ENCODE assay signal across 16 mouse cellular contexts in genomic region chr8:122616181-122616905, GRCm38 (mm10). TPM values are rescaled to one million over a fixed set of nuclear protein-coding genes. Genes with fewer than 3 reads are reported as not detected.
DNase-seq lines count a peak whose midpoint lies in the region; ATAC-seq lines count a peak whose summit lies in the region.
"Had no signal": no experiment of that assay in that cellular context is flagged by ENCODE, and none has a peak within 500 bp of the region (broad histone marks: within the 10 kb centered on the region; RNA-seq: fewer than 3 reads in every experiment).

No protein-coding gene starts in this region.

- ATAC-seq in embryonic facial prominence, embryonic 11.5 days (replicated peaks; ENCODE audit: insufficient number of reproducible peaks, low FRiP score, low TSS enrichment, low read depth) = no peak
- ATAC-seq in limb, embryonic 13.5 days (ENCODE audit: low FRiP score, low read depth) = 0 out of 2 replicates have a peak, but pooled peaks have one; percentile 4
- no peak for ATAC-seq in neural tube, embryonic 13.5 days (ENCODE audit: low read depth)
- ATAC-seq in hindbrain, embryonic 16.5 days = no peak

- no peak overlapping the region for H3K9ac ChIP-seq in embryonic facial prominence, embryonic 11.5 days (replicated peaks; ENCODE audit: low read length)
- H3K9ac ChIP-seq in limb, embryonic 13.5 days = no peak overlapping the region; the same call in 1 of the 2 replicates
- H3K9ac ChIP-seq in neural tube, embryonic 13.5 days = 0 out of 2 replicates have a peak overlapping the region, but pooled peaks have one; percentile 23
- H3K9ac ChIP-seq in hindbrain, embryonic 16.5 days (ENCODE audit: low read depth, low read length) = no peak overlapping the region
- H3K9ac ChIP-seq: forebrain, embryonic 12.5 days; hindbrain, embryonic 12.5 days; kidney, embryonic 15.5 days had no signal

- no peaks in the 10 kb centered on the region for H3K9me3 ChIP-seq in embryonic facial prominence, embryonic 11.5 days (replicated peaks; ENCODE audit: control insufficient read depth, low read length)
- H3K9me3 ChIP-seq in embryonic facial prominence, embryonic 10.5 days = no peaks in the 10 kb centered on the region
- no peaks in the 10 kb centered on the region for H3K9me3 ChIP-seq in limb, embryonic 13.5 days
- no peaks in the 10 kb centered on the region for H3K9me3 ChIP-seq in neural tube, embryonic 13.5 days
- H3K9me3 ChIP-seq in hindbrain, embryonic 16.5 days (ENCODE audit: control insufficient read depth, low read length) = no peaks in the 10 kb centered on the region
- H3K9me3 ChIP-seq: forebrain, embryonic 12.5 days; hindbrain, embryonic 12.5 days; kidney, embryonic 15.5 days had no signal

- H3K27ac ChIP-seq in embryonic facial prominence, embryonic 11.5 days (replicated peaks; ENCODE audit: low read depth, low read length) = 0 out of 2 replicates have a peak overlapping the region, but pooled peaks have one; percentile 35
- H3K27ac ChIP-seq in embryonic facial prominence, embryonic 10.5 days (replicated peaks) = no peak overlapping the region; the same call in 1 of the 2 replicates
- peak overlapping the region; percentile 61 for H3K27ac ChIP-seq in limb, embryonic 13.5 days
- H3K27ac ChIP-seq in neural tube, embryonic 13.5 days (replicated peaks) = no peak overlapping the region
- no peak overlapping the region for H3K27ac ChIP-seq in hindbrain, embryonic 16.5 days (ENCODE audit: low read depth, low read length)
- H3K27ac ChIP-seq: forebrain, embryonic 12.5 days; hindbrain, embryonic 12.5 days; kidney, embryonic 15.5 days had no signal

- H3K4me2 ChIP-seq in embryonic facial prominence, embryonic 11.5 days (ENCODE audit: low read depth, low read length) = no peak overlapping the region
- H3K4me2 ChIP-seq in limb, embryonic 13.5 days (replicated peaks) = peak overlapping the region; percentile 3; the same call in 1 of the 2 replicates
- no peak overlapping the region for H3K4me2 ChIP-seq in neural tube, embryonic 13.5 days
- H3K4me2 ChIP-seq in hindbrain, embryonic 16.5 days (ENCODE audit: low read length) = no peak overlapping the region
- H3K4me2 ChIP-seq: forebrain, embryonic 12.5 days; hindbrain, embryonic 12.5 days; kidney, embryonic 15.5 days had no signal

- 68% methylated on average over 9 of the region's 9 CpGs for WGBS in embryonic facial prominence, embryonic 11.5 days
- WGBS in embryonic facial prominence, embryonic 10.5 days = 79% methylated on average over 9 of the region's 9 CpGs
- 56% methylated on average over 9 of the region's 9 CpGs for WGBS in limb, embryonic 13.5 days
- WGBS in neural tube, embryonic 13.5 days = 76% methylated on average over 9 of the region's 9 CpGs
- WGBS in hindbrain, embryonic 16.5 days = 74% methylated on average over 9 of the region's 9 CpGs

- H3K4me3 ChIP-seq in embryonic facial prominence, embryonic 11.5 days (ENCODE audit: low read depth, low read length) = no peak overlapping the region
- H3K4me3 ChIP-seq in embryonic facial prominence, embryonic 10.5 days = no peak overlapping the region
- H3K4me3 ChIP-seq in limb, embryonic 13.5 days = no peak overlapping the region
- no peak overlapping the region for H3K4me3 ChIP-seq in neural tube, embryonic 13.5 days
- H3K4me3 ChIP-seq in hindbrain, embryonic 16.5 days (ENCODE audit: low read length) = no peak overlapping the region
- H3K4me3 ChIP-seq: forebrain, embryonic 12.5 days; hindbrain, embryonic 12.5 days; kidney, embryonic 15.5 days; myocyte had no signal

- no peaks in the 10 kb centered on the region for H3K36me3 ChIP-seq in embryonic facial prominence, embryonic 11.5 days (replicated peaks; ENCODE audit: control insufficient read depth, insufficient read depth, low read depth, low read length)
- H3K36me3 ChIP-seq in embryonic facial prominence, embryonic 10.5 days (replicated peaks) = peaks cover 17% of the 10 kb centered on the region
- peaks cover 17% of the 10 kb centered on the region for H3K36me3 ChIP-seq in limb, embryonic 13.5 days
- H3K36me3 ChIP-seq in neural tube, embryonic 13.5 days = peaks cover 6% of the 10 kb centered on the region; the same call in 1 of the 2 replicates
- 0 out of 2 replicates have a peak, but pooled peaks cover 2% of the 10 kb centered on the region for H3K36me3 ChIP-seq in hindbrain, embryonic 16.5 days (ENCODE audit: control insufficient read depth, insufficient read depth, low read length)

- no peaks in the 10 kb centered on the region for H3K27me3 ChIP-seq in embryonic facial prominence, embryonic 11.5 days (ENCODE audit: control insufficient read depth, insufficient read depth, low read length)
- H3K27me3 ChIP-seq in embryonic facial prominence, embryonic 10.5 days (replicated peaks; ENCODE audit: low read depth, poor library complexity, severe bottlenecking) = 0 out of 2 replicates have a peak, but pooled peaks cover under 1% of the 10 kb centered on the region
- no peaks in the 10 kb centered on the region for H3K27me3 ChIP-seq in limb, embryonic 13.5 days
- H3K27me3 ChIP-seq in neural tube, embryonic 13.5 days = no peaks in the 10 kb centered on the region
- H3K27me3 ChIP-seq in hindbrain, embryonic 16.5 days (replicated peaks; ENCODE audit: control insufficient read depth, insufficient read depth, low read length) = no peaks in the 10 kb centered on the region
- H3K27me3 ChIP-seq: forebrain, embryonic 12.5 days; hindbrain, embryonic 12.5 days; kidney, embryonic 15.5 days had no signal

- peaks cover 3% of the 10 kb centered on the region; the same call in 1 of the 2 replicates for H3K4me1 ChIP-seq in embryonic facial prominence, embryonic 11.5 days (ENCODE audit: control insufficient read depth, insufficient read depth, low read length)
- H3K4me1 ChIP-seq in embryonic facial prominence, embryonic 10.5 days = peaks cover 58% of the 10 kb centered on the region
- H3K4me1 ChIP-seq in limb, embryonic 13.5 days = peaks cover 53% of the 10 kb centered on the region
- H3K4me1 ChIP-seq in neural tube, embryonic 13.5 days (replicated peaks) = peaks cover 36% of the 10 kb centered on the region
- peaks cover 12% of the 10 kb centered on the region for H3K4me1 ChIP-seq in hindbrain, embryonic 16.5 days (ENCODE audit: control insufficient read depth, insufficient read depth, low read depth, low read length)

- DNase-seq in embryonic facial prominence, embryonic 11.5 days (ENCODE audit: low spot score) = no peak
- DNase-seq in embryonic facial prominence, embryonic 10.5 days (ENCODE audit: low spot score) = no peak
- DNase-seq in kidney, postnatal 4 days = peak; percentile 46 to 58
- DNase-seq in kidney, postnatal 10 days = no peak
- DNase-seq in right cerebral cortex, postnatal 36 days (ENCODE audit: low spot score in 2 of 2) = no peak
- DNase-seq: adrenal gland, postnatal 36 days; cerebellum, adult 11 months had no signal

RNA-seq across cellular contexts. Expression of gene Trappc2l, which starts 4.9 kb away (rescaled TPM):
- 38.1 and 43.6 TPM in 2 replicates for polyA plus RNA-seq in embryonic facial prominence, embryonic 11.5 days (2014; fragmentation: Nextera tagmentation; extraction: Ambion mirVana)
- 49.6 and 54.9 TPM in 2 replicates for polyA plus RNA-seq in embryonic facial prominence, embryonic 10.5 days (2016; fragmentation: Nextera tagmentation; extraction: Ambion mirVana)
- 49.6 and 55.6 TPM in 2 replicates for polyA plus RNA-seq in limb, embryonic 13.5 days (2015; fragmentation: Nextera tagmentation; extraction: Ambion mirVana)
- polyA plus RNA-seq in neural tube, embryonic 13.5 days (2015; fragmentation: Nextera tagmentation; extraction: Ambion mirVana) = 84.7 and 101 TPM in 2 replicates
- 109 and 110 TPM in 2 replicates for polyA plus RNA-seq in hindbrain, embryonic 16.5 days (2015; fragmentation: Nextera tagmentation; extraction: Ambion mirVana)

RNA-seq across cellular contexts. Expression of gene Galns, which starts 5.1 kb away (rescaled TPM):
- 4.3 and 6.6 TPM in 2 replicates for polyA plus RNA-seq in embryonic facial prominence, embryonic 11.5 days (2014; fragmentation: Nextera tagmentation; extraction: Ambion mirVana)
- polyA plus RNA-seq in embryonic facial prominence, embryonic 10.5 days (2016; fragmentation: Nextera tagmentation; extraction: Ambion mirVana) = 4.6 and 5.2 TPM in 2 replicates
- polyA plus RNA-seq in limb, embryonic 13.5 days (2015; fragmentation: Nextera tagmentation; extraction: Ambion mirVana) = 9.0 and 9.7 TPM in 2 replicates
- polyA plus RNA-seq in neural tube, embryonic 13.5 days (2015; fragmentation: Nextera tagmentation; extraction: Ambion mirVana) = 5.5 and 6.5 TPM in 2 replicates
- polyA plus RNA-seq in hindbrain, embryonic 16.5 days (2015; fragmentation: Nextera tagmentation; extraction: Ambion mirVana) = 8.7 TPM in 2 replicates

RNA-seq across cellular contexts. Expression of gene Pabpn1l, which starts 6.2 kb away (rescaled TPM):
- polyA plus RNA-seq in embryonic facial prominence, embryonic 11.5 days (2014; fragmentation: Nextera tagmentation; extraction: Ambion mirVana) = not detected in 2 replicates
- polyA plus RNA-seq in embryonic facial prominence, embryonic 10.5 days (2016; fragmentation: Nextera tagmentation; extraction: Ambion mirVana) = 0.30 TPM in 1 of 2 replicates, not detected in the other
- polyA plus RNA-seq in limb, embryonic 13.5 days (2015; fragmentation: Nextera tagmentation; extraction: Ambion mirVana) = not detected in 2 replicates
- polyA plus RNA-seq in neural tube, embryonic 13.5 days (2015; fragmentation: Nextera tagmentation; extraction: Ambion mirVana) = not detected in 2 replicates
- not detected in 2 replicates for polyA plus RNA-seq in hindbrain, embryonic 16.5 days (2015; fragmentation: Nextera tagmentation; extraction: Ambion mirVana)
- polyA plus RNA-seq: forebrain, embryonic 12.5 days; gonadal fat pad, adult 2 months; hindbrain, embryonic 12.5 days; liver, adult 2 months had no signal

RNA-seq across cellular contexts. Expression of gene Aprt, which starts 39.6 kb away (rescaled TPM):
- 246 and 268 TPM in 2 replicates for polyA plus RNA-seq in embryonic facial prominence, embryonic 11.5 days (2014; fragmentation: Nextera tagmentation; extraction: Ambion mirVana)
- polyA plus RNA-seq in embryonic facial prominence, embryonic 10.5 days (2016; fragmentation: Nextera tagmentation; extraction: Ambion mirVana) = 296 and 300 TPM in 2 replicates
- 335 and 351 TPM in 2 replicates for polyA plus RNA-seq in limb, embryonic 13.5 days (2015; fragmentation: Nextera tagmentation; extraction: Ambion mirVana)
- polyA plus RNA-seq in neural tube, embryonic 13.5 days (2015; fragmentation: Nextera tagmentation; extraction: Ambion mirVana) = 133 and 161 TPM in 2 replicates
- 202 and 203 TPM in 2 replicates for polyA plus RNA-seq in hindbrain, embryonic 16.5 days (2015; fragmentation: Nextera tagmentation; extraction: Ambion mirVana)

RNA-seq across cellular contexts. Expression of gene Cdt1, which starts 48.5 kb away (rescaled TPM):
- 31.6 and 32.1 TPM in 2 replicates for polyA plus RNA-seq in embryonic facial prominence, embryonic 11.5 days (2014; fragmentation: Nextera tagmentation; extraction: Ambion mirVana)
- 70.0 and 76.4 TPM in 2 replicates for polyA plus RNA-seq in embryonic facial prominence, embryonic 10.5 days (2016; fragmentation: Nextera tagmentation; extraction: Ambion mirVana)
- polyA plus RNA-seq in limb, embryonic 13.5 days (2015; fragmentation: Nextera tagmentation; extraction: Ambion mirVana) = 39.3 and 40.2 TPM in 2 replicates
- polyA plus RNA-seq in neural tube, embryonic 13.5 days (2015; fragmentation: Nextera tagmentation; extraction: Ambion mirVana) = 7.3 and 9.2 TPM in 2 replicates
- polyA plus RNA-seq in hindbrain, embryonic 16.5 days (2015; fragmentation: Nextera tagmentation; extraction: Ambion mirVana) = 8.0 and 11.4 TPM in 2 replicates

Comparison
In these comparisons a context has a peak if more than half of its experiments do, and no peak if none do; other contexts are left out.
1. DNase-seq: peak in kidney, postnatal 4 days (2 of 2); none in embryonic facial prominence, embryonic 11.5 days (single experiment), embryonic facial prominence, embryonic 10.5 days (single experiment), kidney, postnatal 10 days (single experiment) and right cerebral cortex, postnatal 36 days (0 of 2).
2. H3K27ac ChIP-seq: peak in embryonic facial prominence, embryonic 11.5 days (single experiment) and limb, embryonic 13.5 days (single experiment); none in embryonic facial prominence, embryonic 10.5 days (single experiment), neural tube, embryonic 13.5 days (single experiment) and hindbrain, embryonic 16.5 days (single experiment).